Mouse (Mus musculus) embryonic facial prominence, embryonic 15.5 days (tissue): ENCODE results near the gene Ccdc89. TPM values are rescaled to one million over a fixed set of nuclear protein-coding genes. Genes with fewer than 3 reads are reported as not detected.

Experiments used
- ATAC-seq: fragments of 200-750 bp; cut with Nextera tagmentation; 2 replicates; pipeline ENCODE4 v1.8.0; 2017; ENCODE audit warnings: low read depth, moderate TSS enrichment; ENCODE audit not compliant: insufficient number of reproducible peaks, low FRiP score, low TSS enrichment
- H3K27ac ChIP-seq: fragments of 300-500 bp; sonication (generic); replicated peaks from 2 replicates; pipeline ENCODE4 v1.5.1; 2015; ENCODE audit warnings: mild to moderate bottlenecking, inconsistent platforms
- H3K27me3 ChIP-seq: fragments of 300-500 bp; sonication (generic); 2 replicates; pipeline ENCODE4 v1.6.1; 2015; ENCODE audit warnings: inconsistent platforms
- H3K36me3 ChIP-seq: fragments of 300-500 bp; sonication (generic); 2 replicates; pipeline ENCODE4 v1.6.1; 2015; ENCODE audit warnings: mild to moderate bottlenecking, inconsistent platforms
- H3K4me1 ChIP-seq: fragments of 300-500 bp; sonication (generic); 2 replicates; pipeline ENCODE4 v1.6.1; 2015; ENCODE audit warnings: inconsistent platforms
- H3K4me2 ChIP-seq: fragments of 300-500 bp; sonication (generic); replicated peaks from 2 replicates; pipeline ENCODE4 v1.6.1; 2015; ENCODE audit warnings: mild to moderate bottlenecking, inconsistent platforms
- H3K4me3 ChIP-seq: fragments of 300-500 bp; sonication (generic); replicated peaks from 2 replicates; pipeline ENCODE4 v1.5.1; 2015; ENCODE audit warnings: mild to moderate bottlenecking, inconsistent platforms
- H3K9ac ChIP-seq: fragments of 300-500 bp; sonication (generic); 2 replicates; pipeline ENCODE4 v1.6.1; 2015; ENCODE audit warnings: inconsistent platforms
- H3K9me3 ChIP-seq: fragments of 300-500 bp; sonication (generic); replicated peaks from 2 replicates; pipeline ENCODE4 v1.6.1; 2016; ENCODE audit warnings: inconsistent platforms
- WGBS: fragments of 180-500 bp; shearing (Covaris S2); methylation state at CpG from one replicate; pipeline ENCODE4 v1.1.7; 2015; 5-methylcytosine and 5-hydroxymethylcytosine counted together
- polyA plus RNA-seq: library from polyadenylated mRNA; unstranded; fragments of >200 nt; fragmentation: Nextera tagmentation; extraction: Ambion mirVana; gene quantifications from 2 replicates; pipeline ENCODE4 v1.2.1, GENCODE M21; 2015

Ccdc89 gene
- polyA plus RNA-seq, 1 experiment from 2014 or later = 3.5 TPM

- H3K4me3 ChIP-seq = peak within 1 kb of the TSS; percentile 91
- no peaks in the 10 kb centered on the region for H3K4me1 ChIP-seq
- H3K9ac ChIP-seq = peak within 1 kb of the TSS; percentile 98
- peak within 1 kb of the TSS; percentile 67 for H3K4me2 ChIP-seq
- H3K9me3 ChIP-seq = no peaks in the 10 kb centered on the region
- WGBS = under 1% methylated on average over 54 of the region's 54 CpGs
- peak; percentile 96 for ATAC-seq
- H3K27ac ChIP-seq = peak within 1 kb of the TSS; percentile 97
- H3K27me3 ChIP-seq = no peaks in the 10 kb centered on the region
- H3K36me3 ChIP-seq = peaks cover 2% of the 10 kb centered on the region; the same call in 1 of the 2 replicates
Observed at GRCm38 (mm10) chr7:90442518-90443080, 16.2 kb downstream of the Ccdc89 start, which contains the start of gene Crebzf. Crebzf (plus strand) TSS chr7:90442729.

- Histone ChIP-seq H3K4me1 (no peaks in the 10 kb centered on the region), H3K4me2 (peak overlapping the region; percentile 67), H3K27me3 (no peaks in the 10 kb centered on the region), H3K9me3 (no peaks in the 10 kb centered on the region), H3K9ac (peak overlapping the region; percentile 98), H3K36me3 (peaks cover 3% of the 10 kb centered on the region; the same call in 1 of the 2 replicates), H3K4me3 (peak overlapping the region; percentile 91), H3K27ac (peak overlapping the region; percentile 97)
- peak; percentile 75; the same call in 1 of the 2 replicates for ATAC-seq
- under 1% methylated on average over 97 of the region's 123 CpGs for WGBS
Observed at GRCm38 (mm10) chr7:90443101-90444091, 17.0 kb downstream of the Ccdc89 start.

DNA sequence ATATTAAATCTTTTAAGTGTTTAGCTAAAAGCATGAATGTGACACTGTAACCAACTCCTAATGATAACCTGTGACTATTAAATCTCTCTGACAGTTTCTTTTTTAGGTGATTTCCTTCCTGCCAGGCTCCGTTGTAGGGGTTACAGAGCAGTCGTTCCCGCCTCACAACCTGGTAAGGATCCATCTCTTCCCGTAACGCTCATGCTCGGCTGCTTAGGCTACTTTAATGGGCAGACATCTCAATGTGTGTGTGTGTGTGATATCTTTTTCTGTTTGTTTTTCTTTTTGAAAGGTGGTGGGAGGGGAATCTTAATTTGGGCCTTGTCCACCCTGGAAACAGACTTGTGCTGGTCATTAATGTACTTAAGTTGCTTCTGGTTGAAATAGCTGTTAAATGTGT is 17.8 kb downstream of the Ccdc89 start:
- peak overlapping the region; percentile 91 for H3K4me3 ChIP-seq
- peaks cover 6% of the 10 kb centered on the region for H3K36me3 ChIP-seq
- peak overlapping the region; percentile 97; the same call in 1 of the 2 replicates for H3K27ac ChIP-seq
- no peaks in the 10 kb centered on the region for H3K9me3 ChIP-seq
- WGBS = 1% methylated on average over 6 of the region's 6 CpGs
- H3K4me1 ChIP-seq = no peaks in the 10 kb centered on the region
- no peaks in the 10 kb centered on the region for H3K27me3 ChIP-seq
- ATAC-seq = no peak
- peak overlapping the region; percentile 67 for H3K4me2 ChIP-seq
- peak overlapping the region; percentile 98 for H3K9ac ChIP-seq

GRCm38 (mm10) chr7:90456149-90456844 is 29.9 kb downstream of the Ccdc89 start:
- no peak for ATAC-seq
- H3K27ac ChIP-seq = peak overlapping the region; percentile 95
- H3K9me3 ChIP-seq = no peaks in the 10 kb centered on the region

GRCm38 (mm10) chr7:90456845-90457468 is 30.6 kb downstream of the Ccdc89 start, which contains the start of gene Tmem126a:
Tmem126a (minus strand) TSS chr7:90457229.
- peak; percentile 94 for ATAC-seq
- peak within 1 kb of the TSS; percentile 95 for H3K27ac ChIP-seq
- WGBS = under 1% methylated on average over 41 of the region's 41 CpGs

More at GRCm38 (mm10) chr7:90456149-90456844, 29.9 kb downstream of the Ccdc89 start:
- WGBS = 27% methylated on average over 7 of the region's 7 CpGs
- H3K36me3 ChIP-seq = peaks cover 15% of the 10 kb centered on the region
- H3K9ac ChIP-seq = peak overlapping the region; percentile 57; the same call in 1 of the 2 replicates
- no peaks in the 10 kb centered on the region for H3K27me3 ChIP-seq
- peak overlapping the region; percentile 59 for H3K4me2 ChIP-seq
- peaks cover 13% of the 10 kb centered on the region; the same call in 1 of the 2 replicates for H3K4me1 ChIP-seq
- peak overlapping the region; percentile 67 for H3K4me3 ChIP-seq

DNA sequence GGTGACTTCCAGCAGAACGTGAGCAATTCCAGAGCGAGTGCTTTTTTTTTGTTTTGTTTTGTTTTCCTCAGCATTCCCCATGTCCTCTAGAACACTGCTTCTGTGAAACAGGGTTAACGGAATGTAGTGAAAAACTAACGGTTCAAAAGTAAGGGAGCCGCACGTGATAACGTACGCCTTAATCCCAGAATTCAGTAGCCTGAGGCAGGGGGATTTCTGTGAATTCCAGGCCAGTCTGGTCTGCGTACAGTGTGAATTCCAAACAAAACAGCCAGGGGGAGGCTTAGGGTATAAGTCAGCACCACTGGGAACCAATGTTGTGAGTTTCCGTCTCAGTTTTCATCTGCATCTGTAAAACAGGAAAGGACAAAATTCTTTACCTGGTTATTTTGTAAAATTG is 31.1 kb downstream of the Ccdc89 start:
- Histone ChIP-seq H3K4me1 (peaks cover 13% of the 10 kb centered on the region; the same call in 1 of the 2 replicates), H3K9ac (peak overlapping the region; percentile 57), H3K27ac (peak overlapping the region; percentile 95), H3K36me3 (peaks cover 10% of the 10 kb centered on the region; the same call in 1 of the 2 replicates), H3K4me3 (peak overlapping the region; percentile 67), H3K27me3 (no peaks in the 10 kb centered on the region), H3K4me2 (peak overlapping the region; percentile 59), H3K9me3 (no peaks in the 10 kb centered on the region)
- ATAC-seq = peak; percentile 63; the same call in 1 of the 2 replicates
- WGBS = 2% methylated on average over 10 of the region's 10 CpGs

More at GRCm38 (mm10) chr7:90456845-90457468, 30.6 kb downstream of the Ccdc89 start, which contains the start of gene Tmem126a:
- Histone ChIP-seq H3K36me3 (peaks cover 10% of the 10 kb centered on the region; the same call in 1 of the 2 replicates), H3K9me3 (no peaks in the 10 kb centered on the region), H3K4me3 (peak within 1 kb of the TSS; percentile 67), H3K4me2 (peak within 1 kb of the TSS; percentile 59), H3K4me1 (peaks cover 13% of the 10 kb centered on the region; the same call in 1 of the 2 replicates), H3K9ac (peak within 1 kb of the TSS; percentile 57), H3K27me3 (no peaks in the 10 kb centered on the region)

DNA sequence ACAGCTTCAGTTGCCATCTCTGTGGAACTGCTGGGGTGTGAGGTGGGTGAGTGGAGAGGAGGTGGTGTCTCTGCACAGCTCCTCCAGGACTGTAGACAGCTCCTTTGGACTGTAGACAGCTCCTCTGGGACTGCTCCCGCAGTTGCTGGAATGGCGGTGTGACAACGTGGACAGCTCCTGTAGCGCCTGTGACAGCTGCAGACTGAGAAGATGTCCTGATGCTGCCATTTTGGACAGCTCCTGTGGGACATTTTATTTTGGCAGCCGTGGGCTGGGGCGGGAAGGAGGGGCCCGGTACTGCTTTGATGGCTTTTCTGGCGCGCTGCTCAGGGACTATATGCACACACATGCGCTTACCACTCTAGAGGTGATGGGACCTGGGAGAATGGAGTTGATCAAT is 34.0 kb downstream of the Ccdc89 start:
- no peak overlapping the region for H3K9ac ChIP-seq
- H3K27ac ChIP-seq = no peak overlapping the region
- no peaks in the 10 kb centered on the region for H3K9me3 ChIP-seq
- no peak for ATAC-seq
- H3K36me3 ChIP-seq = no peaks in the 10 kb centered on the region
- H3K4me2 ChIP-seq = no peak overlapping the region
- peaks cover 13% of the 10 kb centered on the region; the same call in 1 of the 2 replicates for H3K4me1 ChIP-seq
- no peak overlapping the region for H3K4me3 ChIP-seq
- WGBS = 40% methylated on average over 10 of the region's 10 CpGs
- no peaks in the 10 kb centered on the region for H3K27me3 ChIP-seq

- Histone ChIP-seq H3K9ac (no peak overlapping the region), H3K36me3 (no peaks in the 10 kb centered on the region), H3K4me1 (peaks cover 9% of the 10 kb centered on the region; the same call in 1 of the 2 replicates), H3K9me3 (no peaks in the 10 kb centered on the region), H3K4me3 (no peak overlapping the region), H3K27me3 (no peaks in the 10 kb centered on the region), H3K27ac (no peak overlapping the region), H3K4me2 (no peak overlapping the region)
- no peak for ATAC-seq
- WGBS = 15% methylated on average over 14 of the region's 14 CpGs
Observed at GRCm38 (mm10) chr7:90460930-90461329, 34.6 kb downstream of the Ccdc89 start.

- Histone ChIP-seq H3K9ac (no peak overlapping the region), H3K36me3 (0 out of 2 replicates have a peak, but pooled peaks cover under 1% of the 10 kb centered on the region), H3K9me3 (no peaks in the 10 kb centered on the region), H3K4me2 (no peak overlapping the region), H3K4me3 (no peak overlapping the region), H3K27ac (no peak overlapping the region), H3K27me3 (no peaks in the 10 kb centered on the region), H3K4me1 (0 out of 2 replicates have a peak, but pooled peaks cover 4% of the 10 kb centered on the region)
- no peak for ATAC-seq
- WGBS = 94% methylated on average over 5 of the region's 5 CpGs
Observed at GRCm38 (mm10) chr7:90461441-90461840, 35.1 kb downstream of the Ccdc89 start.

DNA sequence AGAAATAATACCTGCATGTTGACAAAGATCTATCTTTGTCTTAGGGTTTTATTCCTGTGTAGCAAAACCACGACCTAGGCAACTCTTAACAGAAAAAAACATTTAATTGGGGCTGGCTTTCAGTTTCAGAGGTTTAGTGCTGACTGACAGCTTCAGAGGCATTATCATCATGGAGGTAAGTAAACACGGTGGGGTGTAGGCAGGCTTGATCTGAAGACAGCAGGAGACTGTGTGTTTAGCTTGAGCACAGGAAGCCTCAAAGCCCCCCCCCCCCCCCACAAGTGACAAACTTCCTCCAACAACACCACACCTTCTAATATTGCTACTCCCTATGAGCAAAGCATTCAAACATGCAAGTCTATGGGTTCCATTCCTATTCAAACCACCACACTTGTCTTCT is 47.1 kb downstream of the Ccdc89 start:
- H3K9me3 ChIP-seq = no peaks in the 10 kb centered on the region
- no peak for ATAC-seq
- no peak overlapping the region for H3K4me3 ChIP-seq
- no peak overlapping the region for H3K27ac ChIP-seq
- WGBS = 66% methylated on average over 2 of the region's 2 CpGs
- peaks cover 5% of the 10 kb centered on the region; the same call in 1 of the 2 replicates for H3K4me1 ChIP-seq
- peaks cover 17% of the 10 kb centered on the region for H3K36me3 ChIP-seq
- H3K4me2 ChIP-seq = no peak overlapping the region
- H3K27me3 ChIP-seq = no peaks in the 10 kb centered on the region
- no peak overlapping the region for H3K9ac ChIP-seq
